Mouse (Mus musculus) cerebellum, postnatal 25 days (tissue): Measurements from ENCODE around the gene AC124502.3.

Experiments used
- DNase-seq, 2 experiments: peaks; one replicate each; pipeline ENCODE4 v3.0.0; 2021; ENCODE audit warnings: mixed read lengths in 2 of 2

AC124502.3 gene

GRCm38 (mm10) chr19:5060365-5061330 lies 22.0 kb downstream of the AC124502.3 start:
- no peak for DNase-seq

GRCm38 (mm10) chr19:5062041-5062440 lies 23.4 kb downstream of the AC124502.3 start:
- no peak for DNase-seq

- no peak for DNase-seq
Measured at GRCm38 (mm10) chr19:5062446-5062845, 23.8 kb downstream of the AC124502.3 start.

GRCm38 (mm10) chr19:5065104-5065503 lies 26.4 kb downstream of the AC124502.3 start:
- DNase-seq: no peak

- DNase-seq: no peak
Measured at GRCm38 (mm10) chr19:5067040-5067799, 28.5 kb downstream of the AC124502.3 start.

GRCm38 (mm10) chr19:5067867-5068569 lies 29.3 kb downstream of the AC124502.3 start, which contains the start of gene Cd248:
Gene Cd248 (plus strand): TSS chr19:5068078.
- peak in 1 of 2 experiments; percentile 62 for DNase-seq

GRCm38 (mm10) chr19:5068570-5069234 lies 30.0 kb downstream of the AC124502.3 start:
- DNase-seq: peak in 1 of 2 experiments; percentile 45

GRCm38 (mm10) chr19:5069486-5069885 lies 30.8 kb downstream of the AC124502.3 start:
- no peak for DNase-seq

GRCm38 (mm10) chr19:5069978-5070377 lies 31.3 kb downstream of the AC124502.3 start:
- DNase-seq: no peak

- DNase-seq: no peak
Measured at GRCm38 (mm10) chr19:5071077-5071476, 32.4 kb downstream of the AC124502.3 start.

GRCm38 (mm10) chr19:5071545-5072369 lies 33.1 kb downstream of the AC124502.3 start:
- peak in 1 of 2 experiments; percentile 60 for DNase-seq

GRCm38 (mm10) chr19:5072389-5073019 lies 33.8 kb downstream of the AC124502.3 start:
- DNase-seq: no peak

GRCm38 (mm10) chr19:5073028-5073427 lies 34.3 kb downstream of the AC124502.3 start:
- DNase-seq: peak in 1 of 2 experiments; percentile 82

- DNase-seq: no peak
Measured at GRCm38 (mm10) chr19:5073518-5073917, 34.8 kb downstream of the AC124502.3 start.

GRCm38 (mm10) chr19:5079279-5079678 lies 40.6 kb downstream of the AC124502.3 start:
- no peak for DNase-seq

- DNase-seq: no peak
Measured at GRCm38 (mm10) chr19:5082005-5082404, 43.3 kb downstream of the AC124502.3 start.

GRCm38 (mm10) chr19:5082596-5082995 lies 43.9 kb downstream of the AC124502.3 start:
- DNase-seq: peak; percentile 52 to 69

GRCm38 (mm10) chr19:5083961-5084833 lies 45.5 kb downstream of the AC124502.3 start:
- DNase-seq: no peak

GRCm38 (mm10) chr19:5084834-5085144 lies 46.1 kb downstream of the AC124502.3 start:
- peak in 1 of 2 experiments; percentile 64 for DNase-seq
